In the genomic region with DNA sequence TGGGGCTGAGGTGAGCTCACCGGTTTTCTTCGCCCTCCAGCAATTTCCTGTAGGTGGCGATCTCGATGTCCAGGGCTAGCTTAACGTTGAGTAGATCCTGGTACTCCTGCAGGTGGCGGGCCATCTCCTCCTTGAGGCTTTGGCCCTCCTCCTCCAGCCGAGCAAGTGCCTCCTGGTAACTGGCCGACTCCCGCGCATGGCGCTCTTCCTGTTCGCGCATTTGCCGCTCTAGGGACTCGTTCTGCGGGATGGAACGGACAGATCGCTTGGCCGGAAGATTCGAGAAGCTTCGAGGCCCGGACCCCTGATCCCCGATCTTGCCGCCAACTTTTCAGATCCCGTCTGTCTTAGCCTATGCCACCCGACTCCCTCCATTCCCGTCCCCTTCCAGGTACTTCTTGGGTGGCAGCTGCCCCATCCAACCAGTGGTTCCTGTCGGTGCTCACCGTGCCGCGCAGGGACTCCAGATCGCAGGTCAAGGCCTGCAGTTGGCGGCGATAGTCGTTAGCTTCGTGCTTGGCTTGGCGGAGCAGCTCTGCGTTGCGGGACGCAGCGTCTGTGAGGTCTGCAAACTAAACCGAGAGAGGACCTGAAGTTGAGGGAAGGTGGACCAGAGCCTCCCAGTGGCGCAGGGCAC, we compare ENCODE assay signal across 1 mouse cellular context.
TF ChIP-seq lines count a peak whose summit lies in the region.

No protein-coding gene starts in this region.

TF ChIP-seq in CH12.LX, 34 proteins besides CTCF, POLR2A, EP300 and RAD21:
- TF ChIP-seq UBTF (IDR thresholded peaks at IDR 0.05; ENCODE audit: low read depth, low read length) (no peak), E2F4 (IDR thresholded peaks at IDR 0.05; ENCODE audit: insufficient replicate concordance, low read depth, low read length) (0 out of 2 replicates have a peak, but pooled peaks have one; percentile 61), SIN3A (IDR thresholded peaks at IDR 0.05; ENCODE audit: low read length) (peak; percentile 34; the same call in 1 of the 2 replicates), HCFC1 (IDR thresholded peaks at IDR 0.05; ENCODE audit: low read depth, low read length) (peak; percentile 28; the same call in 1 of the 2 replicates), ZKSCAN1 (IDR thresholded peaks at IDR 0.05; ENCODE audit: borderline replicate concordance, low read depth, low read length) (no peak), MAFK (IDR thresholded peaks at IDR 0.05; ENCODE audit: insufficient replicate concordance, low read length) (no peak), ELF1 (IDR thresholded peaks at IDR 0.05; ENCODE audit: low read depth, low read length) (peak; percentile 64), PAX5 (IDR thresholded peaks at IDR 0.05; ENCODE audit: low read length) (no peak), RCOR1 (conservative IDR thresholded peaks at IDR 0.05; ENCODE audit: low read depth, low read length) (no peak), CHD2 (IDR thresholded peaks at IDR 0.05; ENCODE audit: low read length) (no peak), MEF2A (IDR thresholded peaks at IDR 0.05; ENCODE audit: borderline replicate concordance, low read depth, low read length) (peak; percentile 60; the same call in 1 of the 2 replicates), MAZ (IDR thresholded peaks at IDR 0.05; ENCODE audit: low read depth, low read length) (no peak), TCF12 (IDR thresholded peaks at IDR 0.05; ENCODE audit: low read depth, low read length) (peak; percentile 27; the same call in 1 of the 2 replicates), TBP (conservative IDR thresholded peaks at IDR 0.05; ENCODE audit: low read depth, low read length) (no peak), IRF4 (IDR thresholded peaks at IDR 0.05; ENCODE audit: low read depth, low read length) (no peak; the same call in 1 of the 2 replicates), ZMIZ1 (IDR thresholded peaks at IDR 0.05; ENCODE audit: low read depth, low read length) (no peak), USF1 (IDR thresholded peaks at IDR 0.05; ENCODE audit: low read depth, low read length) (no peak), ETS1 (conservative IDR thresholded peaks at IDR 0.05; ENCODE audit: low read depth, low read length) (no peak), BHLHE40 (IDR thresholded peaks at IDR 0.05; ENCODE audit: low read depth, low read length) (0 out of 2 replicates have a peak, but pooled peaks have one; percentile 12), SMC3 (IDR thresholded peaks at IDR 0.05; ENCODE audit: low read depth, low read length) (peak; percentile 85), JUND (conservative IDR thresholded peaks at IDR 0.05; ENCODE audit: low read depth, low read length) (no peak), KAT2A (IDR thresholded peaks at IDR 0.05; ENCODE audit: insufficient replicate concordance, low read length) (no peak), MYC (IDR thresholded peaks at IDR 0.05; ENCODE audit: low read depth, low read length) (0 out of 2 replicates have a peak, but pooled peaks have one; percentile 27), JUN (IDR thresholded peaks at IDR 0.05; ENCODE audit: insufficient read depth, low read depth, low read length) (no peak), GABPA (IDR thresholded peaks at IDR 0.05; ENCODE audit: insufficient replicate concordance, low read depth, low read length) (no peak), MAX (IDR thresholded peaks at IDR 0.05; ENCODE audit: low read length) (no peak), NRF1 (IDR thresholded peaks at IDR 0.05; ENCODE audit: low read depth, low read length) (peak; percentile 63), NELFE (IDR thresholded peaks at IDR 0.05; ENCODE audit: low read depth, low read length) (peak; percentile 65; the same call in 1 of the 2 replicates), CHD1 (IDR thresholded peaks at IDR 0.05; ENCODE audit: low read depth, low read length) (no peak), MXI1 (IDR thresholded peaks at IDR 0.05; ENCODE audit: low read depth, low read length) (0 out of 2 replicates have a peak, but pooled peaks have one; percentile 37), ZNF384 (IDR thresholded peaks at IDR 0.05; ENCODE audit: low read depth, low read length) (no peak), POLR2AphosphoS2 (IDR thresholded peaks at IDR 0.05; ENCODE audit: low read depth, low read length) (no peak), USF2 (conservative IDR thresholded peaks at IDR 0.05; ENCODE audit: low read depth, low read length) (no peak), ZC3H11A (IDR thresholded peaks at IDR 0.05; ENCODE audit: low read depth, low read length) (peak; percentile 51; the same call in 1 of the 2 replicates)
